Mouse (Mus musculus): ENCODE data around the gene Sez6l. TPM values are rescaled to one million over a fixed set of nuclear protein-coding genes. Genes with fewer than 3 reads are reported as not detected.

The Sez6l gene
- polyA plus RNA-seq, 1 experiment from 2014 or later, result 4.7 TPM

DNA sequence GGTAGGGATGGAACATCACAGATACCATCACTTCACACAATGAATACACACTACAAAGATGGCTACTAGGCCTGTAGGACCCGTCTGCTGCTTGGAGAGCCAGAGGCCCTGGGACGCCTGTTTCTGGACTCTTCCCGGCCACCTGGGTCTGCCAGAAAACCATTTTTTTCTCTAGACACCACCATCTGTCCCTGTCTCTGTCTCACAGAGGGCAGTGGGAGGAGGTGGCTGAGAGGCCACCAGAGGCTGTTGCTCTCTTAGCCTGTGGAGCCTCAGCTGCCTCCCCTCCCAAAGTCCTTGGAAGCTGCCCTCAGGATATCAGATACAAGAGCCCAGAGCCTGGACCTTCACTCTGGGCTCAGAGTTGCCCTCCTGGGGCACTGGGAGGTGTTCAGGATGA is 117.1 kb downstream of the Sez6l start:
- WGBS, result 61% methylated on average over 3 of the region's 3 CpGs
- Histone ChIP-seq H3K4me3 (ENCODE audit: low read depth, low read length) (no peak overlapping the region), H3K9ac (ENCODE audit: low read length) (no peak overlapping the region), H3K9me3 (ENCODE audit: control insufficient read depth, low read length) (no peaks in the 10 kb centered on the region), H3K4me2 (ENCODE audit: low read depth) (no peak overlapping the region), H3K36me3 (ENCODE audit: control insufficient read depth, insufficient read depth, low read length) (no peaks in the 10 kb centered on the region), H3K27me3 (ENCODE audit: control insufficient read depth, insufficient read depth, low read length) (no peaks in the 10 kb centered on the region), H3K27ac (ENCODE audit: low read depth, low read length) (no peak overlapping the region), H3K4me1 (ENCODE audit: control insufficient read depth, insufficient read depth, low read length) (no peaks in the 10 kb centered on the region)
- ATAC-seq (ENCODE audit: insufficient read depth, low FRiP score, low TSS enrichment) (no peak), DNase-seq (ENCODE audit: low spot score) (no peak)

DNA sequence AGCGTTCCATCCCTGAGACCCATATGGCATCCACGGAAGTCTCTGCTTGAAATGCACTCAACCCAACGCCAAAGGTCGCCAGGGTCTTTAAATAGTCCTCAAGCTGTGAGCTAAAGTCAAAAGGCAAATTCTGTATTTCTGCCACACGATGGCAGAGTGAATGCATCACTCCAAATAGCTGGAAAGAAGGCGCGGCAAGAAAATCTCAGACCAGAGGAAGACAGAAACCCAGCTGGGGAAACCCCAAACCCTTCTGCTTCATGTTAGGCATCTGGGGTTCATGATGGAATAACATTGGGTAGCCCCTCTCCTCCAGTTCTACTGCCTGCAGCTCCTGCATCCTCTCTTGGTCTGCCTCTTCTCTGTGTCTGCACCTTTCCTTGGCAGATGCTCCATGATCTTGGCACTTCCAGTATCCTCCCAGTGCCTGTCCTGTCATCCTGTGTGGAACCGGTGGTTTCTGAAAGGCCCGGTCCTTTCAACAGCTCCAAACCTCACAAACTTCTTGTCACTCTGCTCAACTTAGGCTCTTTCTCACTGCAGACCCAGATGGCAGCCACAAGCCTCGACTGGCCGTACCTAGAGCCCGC is 121.9 kb downstream of the Sez6l start:
- H3K4me2 ChIP-seq (ENCODE audit: low read depth), result no peak overlapping the region
- ATAC-seq (ENCODE audit: insufficient read depth, low FRiP score, low TSS enrichment), result no peak
- H3K36me3 ChIP-seq (ENCODE audit: control insufficient read depth, insufficient read depth, low read length), result no peaks in the 10 kb centered on the region
- no peak for DNase-seq (ENCODE audit: low spot score)
- no peak overlapping the region for H3K27ac ChIP-seq (ENCODE audit: low read depth, low read length)
- no peaks in the 10 kb centered on the region for H3K27me3 ChIP-seq (ENCODE audit: control insufficient read depth, insufficient read depth, low read length)
- H3K4me1 ChIP-seq (ENCODE audit: control insufficient read depth, insufficient read depth, low read length), result no peaks in the 10 kb centered on the region
- no peaks in the 10 kb centered on the region for H3K9me3 ChIP-seq (ENCODE audit: control insufficient read depth, low read length)
- no peak overlapping the region for H3K4me3 ChIP-seq (ENCODE audit: low read depth, low read length)
- H3K9ac ChIP-seq (ENCODE audit: low read length), result no peak overlapping the region
- WGBS, result 65% methylated on average over 12 of the region's 12 CpGs

DNA sequence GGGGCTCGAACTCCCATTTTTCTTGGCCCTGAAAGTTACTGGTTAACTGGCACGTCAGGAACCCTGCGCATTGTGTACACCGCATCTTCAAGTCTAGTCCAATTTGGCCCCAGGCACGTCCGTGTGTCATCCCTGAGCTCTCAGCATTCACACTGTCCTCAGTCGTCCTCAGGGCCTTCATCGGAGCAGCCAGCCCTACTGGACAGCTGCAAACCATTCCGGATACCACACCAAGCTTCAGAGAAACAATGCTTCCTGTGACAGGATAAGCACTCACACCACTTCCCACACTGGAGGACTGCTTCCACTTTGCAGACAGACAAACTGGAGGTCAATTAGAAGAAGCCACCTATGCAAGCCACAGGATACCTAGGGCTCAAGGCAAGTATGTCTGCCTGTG is 123.9 kb downstream of the Sez6l start:
- Histone ChIP-seq H3K9me3 (ENCODE audit: control insufficient read depth, low read length) (no peaks in the 10 kb centered on the region), H3K27me3 (ENCODE audit: control insufficient read depth, insufficient read depth, low read length) (0 out of 2 replicates have a peak, but pooled peaks cover 3% of the 10 kb centered on the region), H3K4me2 (ENCODE audit: low read depth) (no peak overlapping the region), H3K4me1 (ENCODE audit: control insufficient read depth, insufficient read depth, low read length) (no peaks in the 10 kb centered on the region), H3K27ac (ENCODE audit: low read depth, low read length) (no peak overlapping the region), H3K36me3 (ENCODE audit: control insufficient read depth, insufficient read depth, low read length) (no peaks in the 10 kb centered on the region), H3K4me3 (ENCODE audit: low read depth, low read length) (no peak overlapping the region), H3K9ac (ENCODE audit: low read length) (no peak overlapping the region)
- no peak for ATAC-seq (ENCODE audit: insufficient read depth, low FRiP score, low TSS enrichment)
- DNase-seq (ENCODE audit: low spot score), result no peak
- WGBS, result 80% methylated on average over 9 of the region's 9 CpGs

- no peak within 1 kb of the TSS for H3K4me3 ChIP-seq (ENCODE audit: low read depth, low read length)
- 69% methylated on average over 18 of the region's 18 CpGs for WGBS
- H3K9ac ChIP-seq (ENCODE audit: low read length), result no peak within 1 kb of the TSS
- H3K36me3 ChIP-seq (ENCODE audit: control insufficient read depth, insufficient read depth, low read length), result no peaks in the 10 kb centered on the region
- ATAC-seq (ENCODE audit: insufficient read depth, low FRiP score, low TSS enrichment), result no peak
- 0 out of 2 replicates have a peak, but pooled peaks cover 3% of the 10 kb centered on the region for H3K27me3 ChIP-seq (ENCODE audit: control insufficient read depth, insufficient read depth, low read length)
- DNase-seq (ENCODE audit: low spot score), result no peak
- H3K9me3 ChIP-seq (ENCODE audit: control insufficient read depth, low read length), result no peaks in the 10 kb centered on the region
- H3K4me1 ChIP-seq (ENCODE audit: control insufficient read depth, insufficient read depth, low read length), result no peaks in the 10 kb centered on the region
- no peak within 1 kb of the TSS for H3K4me2 ChIP-seq (ENCODE audit: low read depth)
- no peak within 1 kb of the TSS for H3K27ac ChIP-seq (ENCODE audit: low read depth, low read length)
Measured at GRCm38 (mm10) chr5:112448747-112449440, 128.1 kb downstream of the Sez6l start, which contains the start of gene Gm6588. Gene Gm6588 (plus strand): TSS chr5:112449426.

DNA sequence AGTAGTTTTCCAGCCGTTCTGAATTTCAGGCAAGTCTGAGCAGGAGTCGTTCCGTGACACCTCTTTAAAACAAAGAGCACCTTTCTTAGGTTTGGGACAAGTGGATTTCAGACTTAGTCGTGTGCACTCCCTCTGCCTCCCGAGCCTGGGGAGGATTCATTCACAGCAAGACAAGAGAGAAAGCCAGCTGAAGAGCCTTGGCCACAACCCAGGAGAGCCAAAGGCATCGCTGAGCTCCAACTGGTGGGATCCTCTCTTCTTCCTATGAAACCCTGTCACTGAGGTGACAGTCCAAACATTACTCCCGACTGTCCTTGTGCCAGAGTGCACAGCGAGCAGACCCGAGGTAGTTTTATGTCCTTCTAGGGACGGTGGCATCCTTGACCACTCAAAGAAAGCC is 138.4 kb downstream of the Sez6l start:
- Histone ChIP-seq H3K4me3 (ENCODE audit: low read depth, low read length) (no peak overlapping the region), H3K4me2 (ENCODE audit: low read depth) (no peak overlapping the region), H3K27me3 (ENCODE audit: control insufficient read depth, insufficient read depth, low read length) (no peaks in the 10 kb centered on the region), H3K9me3 (ENCODE audit: control insufficient read depth, low read length) (no peaks in the 10 kb centered on the region), H3K36me3 (ENCODE audit: control insufficient read depth, insufficient read depth, low read length) (no peaks in the 10 kb centered on the region), H3K4me1 (ENCODE audit: control insufficient read depth, insufficient read depth, low read length) (no peaks in the 10 kb centered on the region), H3K9ac (ENCODE audit: low read length) (no peak overlapping the region), H3K27ac (ENCODE audit: low read depth, low read length) (no peak overlapping the region)
- DNase-seq (ENCODE audit: low spot score) (no peak), ATAC-seq (ENCODE audit: insufficient read depth, low FRiP score, low TSS enrichment) (no peak)
- WGBS, result 60% methylated on average over 10 of the region's 10 CpGs

- no peak overlapping the region for H3K27ac ChIP-seq (ENCODE audit: low read depth, low read length)
- WGBS, result 2% methylated on average over 8 of the region's 8 CpGs
- no peak overlapping the region for H3K4me2 ChIP-seq (ENCODE audit: low read depth)
- H3K36me3 ChIP-seq (ENCODE audit: control insufficient read depth, insufficient read depth, low read length), result no peaks in the 10 kb centered on the region
- ATAC-seq (ENCODE audit: insufficient read depth, low FRiP score, low TSS enrichment) (no peak), DNase-seq (ENCODE audit: low spot score) (peak; percentile 78)
- H3K9me3 ChIP-seq (ENCODE audit: control insufficient read depth, low read length), result no peaks in the 10 kb centered on the region
- H3K27me3 ChIP-seq (ENCODE audit: control insufficient read depth, insufficient read depth, low read length), result 0 out of 2 replicates have a peak, but pooled peaks cover 2% of the 10 kb centered on the region
- H3K4me1 ChIP-seq (ENCODE audit: control insufficient read depth, insufficient read depth, low read length), result 0 out of 2 replicates have a peak, but pooled peaks cover 3% of the 10 kb centered on the region
- H3K4me3 ChIP-seq (ENCODE audit: low read depth, low read length), result no peak overlapping the region
- H3K9ac ChIP-seq (ENCODE audit: low read length), result no peak overlapping the region
Measured at GRCm38 (mm10) chr5:112433004-112433403, 144.0 kb downstream of the Sez6l start.

DNA sequence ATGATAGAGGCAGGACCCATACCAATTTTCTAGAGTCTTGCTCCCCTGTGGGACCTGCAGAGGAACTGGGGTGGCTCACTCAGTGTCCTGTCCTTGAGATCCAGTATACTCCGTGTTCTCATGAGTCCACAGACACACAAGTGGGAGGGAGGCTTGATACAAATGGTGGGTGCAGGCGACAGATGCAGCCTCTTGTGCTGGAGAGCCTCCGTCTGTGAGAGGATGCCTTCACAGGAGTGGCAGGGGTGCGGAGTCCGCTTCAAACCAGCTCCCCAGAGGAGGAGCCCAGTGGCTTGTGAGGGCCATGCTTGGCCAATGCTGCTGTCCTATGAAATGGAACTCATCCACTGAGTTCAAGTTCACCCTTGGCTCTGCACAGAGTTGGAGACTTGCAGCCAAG is 145.0 kb downstream of the Sez6l start:
- H3K4me3 ChIP-seq (ENCODE audit: low read depth, low read length), result no peak overlapping the region
- no peaks in the 10 kb centered on the region for H3K36me3 ChIP-seq (ENCODE audit: control insufficient read depth, insufficient read depth, low read length)
- 0 out of 2 replicates have a peak, but pooled peaks cover 2% of the 10 kb centered on the region for H3K27me3 ChIP-seq (ENCODE audit: control insufficient read depth, insufficient read depth, low read length)
- no peak for DNase-seq (ENCODE audit: low spot score)
- no peaks in the 10 kb centered on the region for H3K9me3 ChIP-seq (ENCODE audit: control insufficient read depth, low read length)
- no peak overlapping the region for H3K9ac ChIP-seq (ENCODE audit: low read length)
- H3K4me1 ChIP-seq (ENCODE audit: control insufficient read depth, insufficient read depth, low read length), result 0 out of 2 replicates have a peak, but pooled peaks cover 3% of the 10 kb centered on the region
- 73% methylated on average over 5 of the region's 5 CpGs for WGBS
- H3K4me2 ChIP-seq (ENCODE audit: low read depth), result no peak overlapping the region
- no peak overlapping the region for H3K27ac ChIP-seq (ENCODE audit: low read depth, low read length)
- ATAC-seq (ENCODE audit: insufficient read depth, low FRiP score, low TSS enrichment), result no peak

- 0 out of 2 replicates have a peak, but pooled peaks cover 3% of the 10 kb centered on the region for H3K4me1 ChIP-seq (ENCODE audit: control insufficient read depth, insufficient read depth, low read length)
- H3K27me3 ChIP-seq (ENCODE audit: control insufficient read depth, insufficient read depth, low read length), result 0 out of 2 replicates have a peak, but pooled peaks cover 2% of the 10 kb centered on the region
- ATAC-seq (ENCODE audit: insufficient read depth, low FRiP score, low TSS enrichment), result no peak
- H3K36me3 ChIP-seq (ENCODE audit: control insufficient read depth, insufficient read depth, low read length), result no peaks in the 10 kb centered on the region
- H3K4me2 ChIP-seq (ENCODE audit: low read depth), result no peak overlapping the region
- H3K9me3 ChIP-seq (ENCODE audit: control insufficient read depth, low read length), result no peaks in the 10 kb centered on the region
- no peak for DNase-seq (ENCODE audit: low spot score)
- H3K9ac ChIP-seq (ENCODE audit: low read length), result no peak overlapping the region
- no peak overlapping the region for H3K27ac ChIP-seq (ENCODE audit: low read depth, low read length)
- WGBS, result 37% methylated on average over 14 of the region's 14 CpGs
- no peak overlapping the region for H3K4me3 ChIP-seq (ENCODE audit: low read depth, low read length)
Measured at GRCm38 (mm10) chr5:112431120-112431775, 145.7 kb downstream of the Sez6l start.
